Mouse (Mus musculus) Patski (cell line): ENCODE measurements at regions not wholly inside any gene's neighbourhood (a gene's known extent, or its start where the extent isn't known, plus 50 kb on each side); places are given as distances from the start of the nearest gene placed in this dataset.
A peak's percentile ranks its signal among the peaks of the same experiment; 100 is the strongest.

ENCODE experiments used
- ATAC-seq: fragments of 100-300 bp; one replicate; pipeline ENCODE4 v1.8.0; 2021
- CTCF ChIA-PET: fragments of 350-600 bp; sonication (Branson Sonifier 250); formaldehyde crosslinking; loops from one replicate; lab custom pipeline; 2022; ENCODE audit warnings: inconsistent platforms; lab: Charles Lee
- POLR2A ChIA-PET: fragments of 350-600 bp; sonication (Branson Sonifier 250); formaldehyde crosslinking; loops from one replicate; lab custom pipeline; 2022; ENCODE audit warnings: antibody characterized with exemption, inconsistent platforms; lab: Charles Lee
- DNase-seq: peaks from one replicate; pipeline ENCODE4 v3.0.0-alpha.2; 2011; ENCODE audit warnings: low read depth, low spot score
- H3K27me3 ChIP-seq: fragments of 371-371 bp; one replicate; pipeline ENCODE4 v1.5.1; 2021
- CTCF ChIP-seq: fragments of 100-300 bp; IDR thresholded peaks from one replicate; pipeline ENCODE4 v1.5.1; 2021
- in situ Hi-C: fragments of 300-500 bp; cut with MboI; formaldehyde crosslinking; loops from 3 replicates; pipeline ENCODE4 v1.11.1; 2018; ENCODE audit warnings: low pct_unique_long_range_greater_than_20kb, mixed read lengths

- in situ Hi-C loops = no loop called here
- peak; percentile 61 for DNase-seq
- ATAC-seq = peak; percentile 73
- H3K27me3 ChIP-seq = no peaks in the 10 kb centered on the region
- no peak for TF ChIP-seq CTCF
- ChIA-PET CTCF (interaction anchor here (0.9 to 1.1 kb wide), 3 partner anchors 13 to 26 kb away, joined by 3 to 4 read pairs (median 3); no protein-coding TSS in a partner anchor), POLR2A (no interaction called here)
Measured at GRCm38 (mm10) chr13:6059515-6060228, 198.4 kb downstream of the Klf6 start.

DNA sequence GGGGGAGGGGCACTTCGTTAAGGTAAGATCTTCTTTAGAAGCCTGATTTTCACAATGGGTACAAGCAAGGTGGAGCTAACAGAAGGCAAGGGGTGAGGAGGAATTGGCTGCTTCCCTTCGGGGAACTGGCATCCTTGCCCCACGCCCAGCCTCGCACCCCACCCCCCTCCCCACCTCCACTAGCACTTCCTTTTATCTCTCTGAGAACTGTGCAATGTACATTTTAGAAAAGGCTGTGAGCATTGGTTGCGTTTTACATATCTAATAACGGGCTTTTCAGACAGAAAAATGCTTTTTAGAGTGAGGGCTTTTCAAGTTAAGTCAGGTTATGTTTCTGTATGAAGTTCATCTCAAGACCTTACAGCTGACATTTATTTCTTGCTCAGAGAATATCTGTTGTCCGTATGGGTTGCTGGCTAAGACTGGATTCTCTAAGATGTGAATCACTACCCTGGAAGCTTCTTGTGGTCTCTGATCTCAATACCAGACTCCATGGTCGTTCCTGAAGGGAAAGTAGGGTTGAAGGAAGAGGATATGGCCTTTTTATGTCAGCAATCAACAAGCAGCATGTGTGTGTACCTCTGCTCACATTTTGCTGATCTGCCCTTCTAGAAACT, 199.1 kb downstream of the Klf6 start:
- no peak for TF ChIP-seq CTCF
- ATAC-seq (no peak), DNase-seq (no peak)
- no peaks in the 10 kb centered on the region for H3K27me3 ChIP-seq
- POLR2A ChIA-PET = no interaction called here
- CTCF ChIA-PET = interaction anchor here (1.1 to 1.5 kb wide), 2 partner anchors 13 to 14 kb away, joined by 3 read pairs; no protein-coding TSS in a partner anchor
- in situ Hi-C loops = no loop called here

GRCm38 (mm10) chr13:6062305-6062704, 201.0 kb downstream of the Klf6 start:
- POLR2A ChIA-PET = no interaction called here
- no peaks in the 10 kb centered on the region for H3K27me3 ChIP-seq
- CTCF ChIA-PET = no interaction called here
- ATAC-seq (no peak), DNase-seq (no peak)
- no peak for TF ChIP-seq CTCF
- in situ Hi-C loops = no loop called here

DNA sequence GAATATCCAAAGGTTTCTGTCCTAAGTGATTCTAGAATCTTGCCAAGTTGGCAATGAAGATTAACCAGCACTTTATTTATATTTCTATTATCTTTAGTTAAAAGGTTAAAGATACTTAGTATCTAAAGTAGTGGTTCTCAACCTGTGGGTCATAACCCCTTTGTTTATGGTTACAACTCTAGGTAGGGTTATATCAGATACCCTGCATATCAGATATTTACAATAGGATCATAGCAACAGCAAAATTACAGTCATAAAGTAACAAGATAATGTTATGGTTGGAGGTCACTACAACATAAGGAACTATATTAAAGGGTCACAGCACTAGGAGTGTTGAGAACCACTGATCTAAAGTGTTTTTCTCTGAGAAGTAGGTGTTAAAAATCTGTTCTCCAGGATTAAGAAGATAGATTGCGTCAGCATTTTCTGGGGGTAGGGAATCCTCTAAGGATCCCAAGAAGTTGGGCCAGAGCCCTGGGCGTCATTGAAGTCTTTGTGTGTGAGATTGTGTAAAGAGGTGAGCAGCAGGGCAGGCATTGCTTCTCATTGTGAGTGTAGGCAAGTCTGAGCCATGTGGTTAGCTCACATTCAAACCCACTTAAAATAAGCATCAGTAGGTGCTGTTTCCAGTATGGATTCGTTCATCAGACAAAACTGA, 201.6 kb downstream of the Klf6 start:
- no peaks in the 10 kb centered on the region for H3K27me3 ChIP-seq
- no peak for TF ChIP-seq CTCF
- in situ Hi-C loops = no loop called here
- ChIA-PET POLR2A (no interaction called here), CTCF (interaction anchor here (1.5 kb wide), 1 partner anchor 11 kb away, joined by 3 read pairs; no protein-coding TSS in a partner anchor)
- ATAC-seq (no peak), DNase-seq (no peak)

DNA sequence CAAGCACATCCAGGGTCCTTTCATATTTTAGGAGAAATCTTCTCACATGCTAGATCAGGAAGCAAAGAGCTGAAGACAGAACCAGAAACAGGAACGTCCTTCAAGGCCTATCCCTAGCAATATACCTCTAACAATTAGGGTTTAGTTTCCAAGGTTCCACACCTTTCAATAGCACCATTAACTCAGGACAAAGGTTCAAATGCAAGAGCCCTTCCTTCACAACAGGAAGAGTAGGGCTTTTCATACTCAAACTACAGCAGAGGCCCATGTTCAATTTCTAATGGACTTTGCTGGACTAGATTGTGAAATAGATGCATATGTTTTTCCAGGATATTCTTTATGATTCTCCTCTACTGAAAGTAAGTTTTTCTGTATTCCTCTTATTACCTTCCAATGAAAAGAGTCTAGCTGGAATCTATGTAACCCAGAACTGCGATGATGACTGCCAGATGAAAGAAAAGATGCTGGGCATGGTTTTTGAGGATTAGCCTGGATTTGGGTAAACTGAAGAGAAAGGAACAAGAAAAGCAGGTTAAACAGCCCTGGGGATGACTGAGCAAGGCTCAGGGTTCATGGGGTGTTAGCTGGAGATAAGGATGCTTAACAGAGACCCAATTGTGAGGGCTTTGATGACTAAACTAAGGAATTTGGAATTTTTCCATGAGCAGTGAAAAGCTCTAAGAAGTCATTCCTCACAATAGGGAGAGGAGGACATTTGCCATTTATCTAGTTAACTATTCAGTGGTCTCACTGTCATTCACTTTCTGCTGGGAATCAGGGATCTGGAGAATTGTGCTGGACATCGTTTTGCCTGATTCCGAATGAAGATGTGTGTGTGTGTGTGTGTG, 215.9 kb downstream of the Klf6 start:
- no peak for DNase-seq
- in situ Hi-C loops = no loop called here
- no peak for ATAC-seq
- TF ChIP-seq CTCF = no peak
- ChIA-PET POLR2A (no interaction called here), CTCF (interaction anchor here (1.1 to 2.4 kb wide), 3 partner anchors 10 to 35 kb away, joined by 3 to 7 read pairs (median 4); no protein-coding TSS in a partner anchor)
- H3K27me3 ChIP-seq = no peaks in the 10 kb centered on the region

DNA sequence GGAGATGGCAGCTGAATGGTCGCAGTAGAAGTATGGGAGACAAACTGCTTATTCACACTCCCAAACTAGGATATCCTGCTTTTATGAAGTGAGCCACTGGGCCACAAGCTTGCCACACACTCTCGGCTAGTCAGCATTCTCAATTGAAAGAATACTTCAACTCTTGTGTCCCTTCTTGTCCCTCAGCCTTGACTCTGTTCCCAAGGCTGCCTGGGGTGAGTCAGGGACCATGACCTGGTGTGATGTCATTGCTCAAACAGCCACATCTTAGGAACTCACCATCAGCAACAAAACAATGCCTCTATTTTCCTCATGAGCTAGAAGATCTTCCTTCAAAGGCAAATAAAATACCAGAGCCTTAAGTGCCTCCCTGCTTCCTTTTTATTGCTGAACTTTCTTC, 224.6 kb downstream of the Klf6 start:
- no peaks in the 10 kb centered on the region for H3K27me3 ChIP-seq
- no peak for DNase-seq
- TF ChIP-seq CTCF = no peak
- in situ Hi-C loops = no loop called here
- ChIA-PET POLR2A (no interaction called here), CTCF (no interaction called here)
- no peak for ATAC-seq

DNA sequence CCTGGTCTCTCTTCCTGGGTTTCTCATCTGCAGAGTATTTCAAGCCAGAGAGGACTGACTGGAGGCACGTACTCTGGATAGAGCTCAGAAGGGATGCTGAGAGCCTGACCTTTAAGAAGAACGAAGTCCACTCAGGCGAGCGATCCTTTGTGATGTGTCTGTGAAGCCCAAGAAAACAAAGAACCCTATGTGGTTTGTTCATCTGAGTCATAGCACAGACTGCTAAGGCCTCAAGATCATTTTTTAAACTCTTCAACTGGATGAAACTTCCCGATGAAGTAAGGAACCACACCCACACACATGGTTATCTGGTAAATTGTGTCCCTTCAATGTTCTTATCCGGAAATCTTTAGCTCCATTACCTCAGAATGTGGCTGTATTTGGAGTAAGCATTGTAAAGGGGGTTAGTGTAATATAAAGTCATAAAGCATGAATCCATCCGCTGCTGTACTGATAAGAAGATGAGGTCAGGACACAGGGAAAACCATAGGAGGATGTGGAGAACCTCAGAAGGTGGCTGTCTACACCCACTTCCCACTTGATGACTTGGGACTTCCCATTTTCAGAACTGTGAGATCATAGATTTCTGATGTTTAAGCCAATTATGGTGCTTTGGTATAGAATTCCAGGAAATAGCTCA, 247.9 kb downstream of the Klf6 start:
- POLR2A ChIA-PET = no interaction called here
- H3K27me3 ChIP-seq = no peaks in the 10 kb centered on the region
- CTCF ChIA-PET = no interaction called here
- in situ Hi-C loops = no loop called here
- no peak for DNase-seq
- ATAC-seq = no peak
- TF ChIP-seq CTCF = no peak

GRCm38 (mm10) chr13:6119703-6120102, 258.4 kb downstream of the Klf6 start:
- DNase-seq = no peak
- H3K27me3 ChIP-seq = no peaks in the 10 kb centered on the region
- in situ Hi-C loops = no loop called here
- TF ChIP-seq CTCF = no peak
- ChIA-PET CTCF (no interaction called here), POLR2A (no interaction called here)
- no peak for ATAC-seq

- DNase-seq (no peak), ATAC-seq (no peak)
- H3K27me3 ChIP-seq = no peaks in the 10 kb centered on the region
- in situ Hi-C loops = no loop called here
- CTCF ChIA-PET = no interaction called here
- POLR2A ChIA-PET = no interaction called here
- no peak for TF ChIP-seq CTCF
Measured at GRCm38 (mm10) chr13:6127311-6127710, 266.0 kb downstream of the Klf6 start.

DNA sequence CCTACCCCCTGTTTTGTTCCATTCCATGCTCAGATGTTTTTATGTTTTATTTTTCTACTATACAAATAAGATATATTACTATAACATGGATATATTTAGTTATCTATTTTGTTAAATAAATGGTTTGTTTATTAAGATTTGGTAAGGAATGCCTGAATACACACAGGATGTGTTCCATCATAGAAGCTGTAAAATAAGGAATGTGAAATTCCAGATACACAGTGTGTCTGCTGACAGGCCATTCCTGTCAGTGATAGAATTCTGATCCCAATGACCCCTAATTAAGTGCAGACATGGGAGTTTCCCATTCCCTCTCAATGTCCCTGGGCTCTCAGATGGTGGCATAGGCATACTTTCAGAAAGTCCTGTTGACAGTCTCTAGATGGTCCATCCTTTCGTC, 267.6 kb downstream of the Klf6 start:
- in situ Hi-C loops = no loop called here
- no peaks in the 10 kb centered on the region for H3K27me3 ChIP-seq
- no peak for TF ChIP-seq CTCF
- DNase-seq = no peak
- ChIA-PET POLR2A (no interaction called here), CTCF (interaction anchor here (1.0 kb wide), 1 partner anchor 13 kb away, joined by 3 read pairs; no protein-coding TSS in a partner anchor)
- ATAC-seq = no peak
